Mouse (Mus musculus) naive thymus-derived CD4-positive, alpha-beta T cell, adult 2 months (primary cell): Measurements from ENCODE around the gene Aldoc.

Experiments
- DNase-seq: peaks from one replicate; pipeline ENCODE4 v3.0.0-alpha.2; 2011; ENCODE audit warnings: low read depth

The Aldoc gene

DNA sequence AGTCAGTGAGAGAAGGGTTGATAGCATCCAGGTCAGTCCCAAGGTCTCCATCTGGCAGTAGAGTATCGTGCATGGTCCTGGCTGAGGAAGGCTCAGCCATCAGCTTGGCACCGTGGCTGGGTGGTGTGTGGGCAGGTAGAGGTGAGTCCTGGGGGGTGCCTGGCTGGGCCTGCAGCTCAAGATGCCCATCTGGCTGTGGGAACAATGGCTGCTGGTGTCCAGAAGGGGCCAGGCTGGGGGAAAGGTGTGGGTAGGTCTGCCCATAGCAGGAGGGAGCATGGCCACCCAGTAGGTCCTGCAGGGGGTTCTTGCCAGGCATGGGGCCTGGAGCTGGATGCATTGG, 38.0 kb downstream of the Aldoc start:
- no peak for DNase-seq

DNA sequence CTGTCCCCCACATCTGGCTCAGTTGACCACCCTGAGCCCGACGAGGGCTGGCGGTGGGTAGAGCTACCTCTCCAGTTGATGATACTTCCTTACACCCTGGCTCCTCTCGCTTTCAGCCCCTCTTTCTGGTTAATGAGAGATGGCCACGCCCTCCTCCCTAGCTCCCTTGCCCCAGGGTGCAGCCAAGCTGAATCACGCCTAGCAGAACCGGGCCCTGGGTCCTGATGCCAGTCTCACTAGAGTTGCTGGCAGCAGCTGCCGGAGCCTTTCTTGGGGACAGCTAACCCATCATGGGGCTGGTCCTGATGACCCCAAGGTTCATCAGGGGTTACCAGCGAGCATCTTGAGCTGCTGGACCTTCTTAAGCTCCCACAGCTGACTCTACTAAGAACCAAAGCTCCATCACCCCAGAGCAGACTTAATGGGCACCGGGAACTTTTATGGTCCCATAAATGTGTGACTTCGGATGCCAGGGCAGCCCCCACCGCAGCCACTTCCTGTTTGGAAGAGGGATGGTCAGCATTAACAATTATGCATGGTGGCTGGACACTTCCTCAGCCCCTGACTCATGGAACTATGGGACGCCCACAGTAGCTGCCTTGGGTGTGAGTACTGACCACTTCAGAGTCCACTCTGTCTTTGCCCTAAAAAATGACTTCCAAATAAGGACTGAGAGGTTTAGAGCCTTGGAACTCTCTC, 40.7 kb downstream of the Aldoc start:
- DNase-seq: no peak

DNA sequence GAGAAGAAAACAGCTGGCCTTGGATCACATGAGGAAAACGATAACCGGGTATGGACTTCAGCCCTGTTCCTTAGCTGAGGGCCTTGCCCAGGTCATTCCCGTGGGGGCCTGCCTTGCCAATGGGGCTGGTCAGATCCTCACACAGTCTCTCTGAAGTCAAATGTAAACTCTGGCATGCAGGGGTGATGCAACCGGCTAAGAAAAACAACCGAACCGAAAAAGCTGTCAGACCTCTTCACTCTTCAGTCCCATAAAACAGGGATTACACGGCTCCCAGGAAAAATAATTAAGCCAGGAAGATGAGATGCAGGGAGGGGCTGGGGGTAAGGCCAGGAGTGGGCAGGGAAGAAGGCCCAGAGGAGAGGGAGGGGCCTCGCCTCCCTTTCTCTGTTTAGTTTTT, 41.3 kb downstream of the Aldoc start:
- no peak for DNase-seq

DNA sequence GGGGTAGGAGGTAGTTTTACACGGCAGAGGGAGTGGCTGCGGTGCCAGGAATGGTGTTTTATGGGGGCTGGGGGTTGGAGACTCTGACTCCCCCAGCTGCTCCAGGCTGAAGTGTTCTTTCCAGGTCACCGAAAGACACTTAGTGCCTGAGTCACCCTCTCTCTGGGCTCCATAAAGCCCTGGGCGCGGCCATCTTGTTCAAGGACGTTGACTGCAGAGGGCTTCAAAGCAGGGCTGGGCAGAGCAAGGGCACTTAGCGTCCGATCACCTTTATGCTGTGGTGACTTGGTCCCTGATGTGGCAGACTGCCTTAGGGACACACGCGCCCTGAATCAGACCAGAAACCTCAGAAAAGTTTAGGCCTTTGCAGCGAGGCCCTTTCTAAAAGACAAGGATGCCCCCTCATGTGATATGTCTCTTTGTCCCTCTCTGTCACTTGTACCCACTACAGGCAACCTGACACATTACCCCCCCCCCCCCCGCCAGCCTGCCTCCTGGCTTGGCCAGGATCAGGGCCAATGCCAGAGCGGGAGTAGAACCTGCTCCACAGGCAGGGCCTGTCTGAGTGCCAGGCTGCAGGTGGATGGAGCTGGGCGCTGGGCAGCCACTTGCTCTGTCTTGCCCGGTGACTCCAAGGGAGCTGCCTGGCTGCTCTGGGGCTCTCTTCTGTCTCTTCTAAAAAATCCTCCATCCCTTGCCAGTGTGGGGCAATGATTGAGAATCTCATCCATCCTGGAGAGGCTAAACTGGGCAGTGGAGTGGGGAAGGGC, 44.9 kb downstream of the Aldoc start:
- no peak for DNase-seq

DNA sequence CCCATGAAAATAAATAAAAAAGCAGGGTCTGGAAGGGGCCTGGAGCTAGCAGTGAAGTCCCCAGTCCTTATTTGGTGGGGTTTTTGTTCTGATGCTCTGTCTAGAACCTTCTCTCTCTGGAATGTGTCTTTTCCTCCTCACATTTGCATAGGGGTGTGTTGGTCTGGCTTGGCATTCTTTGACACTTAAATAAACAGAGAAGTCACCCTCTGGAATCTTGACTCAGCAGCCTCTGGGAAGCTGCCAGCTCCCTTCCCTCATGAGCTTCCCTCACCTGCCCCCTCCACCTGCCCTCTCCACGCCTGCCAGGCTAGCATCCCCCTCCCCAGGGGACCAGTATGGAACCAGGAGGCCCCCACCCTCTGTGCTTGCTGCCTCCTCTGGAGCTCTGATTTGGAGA, 47.6 kb downstream of the Aldoc start:
- DNase-seq: no peak

DNA sequence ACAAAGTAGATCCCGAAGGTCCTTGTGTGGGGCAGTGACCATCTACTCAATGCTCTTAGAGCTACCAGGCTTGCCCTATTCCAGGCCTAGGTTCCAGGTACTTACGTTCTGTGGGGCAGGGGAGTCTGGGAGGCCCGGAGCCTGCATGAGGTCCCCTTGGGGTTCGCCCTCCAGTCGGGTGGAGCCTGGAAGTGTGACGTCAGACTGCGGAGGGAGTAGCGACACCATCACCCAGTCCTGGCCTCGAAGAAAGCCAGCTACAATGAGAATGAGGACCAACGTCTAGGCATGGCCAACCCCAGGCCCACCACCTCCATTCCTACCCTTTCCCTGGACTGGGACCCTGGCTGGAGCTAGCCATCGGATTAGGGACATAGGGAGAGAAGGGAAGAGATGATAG, 48.9 kb downstream of the Aldoc start:
- DNase-seq: no peak

DNA sequence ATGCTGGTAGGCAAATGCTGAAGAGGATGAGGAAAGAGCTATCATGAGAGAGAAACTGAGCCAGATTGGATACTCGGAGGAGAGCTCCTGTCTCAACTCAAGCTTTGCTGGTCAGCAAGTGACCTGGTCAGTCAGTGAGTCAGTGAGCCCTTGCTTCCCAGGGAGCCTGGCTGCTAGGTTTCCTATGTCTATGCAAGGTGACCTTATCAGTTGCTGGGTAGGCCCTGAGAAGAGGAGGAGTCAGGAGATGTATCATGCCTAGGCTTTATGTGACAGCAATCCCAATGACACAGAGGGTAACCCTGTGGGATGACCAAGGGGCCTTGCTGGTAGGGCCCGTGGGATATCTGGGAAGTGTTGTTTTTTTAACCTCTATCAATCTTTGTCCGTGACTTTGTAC, 49.4 kb downstream of the Aldoc start:
- DNase-seq: no peak

DNA sequence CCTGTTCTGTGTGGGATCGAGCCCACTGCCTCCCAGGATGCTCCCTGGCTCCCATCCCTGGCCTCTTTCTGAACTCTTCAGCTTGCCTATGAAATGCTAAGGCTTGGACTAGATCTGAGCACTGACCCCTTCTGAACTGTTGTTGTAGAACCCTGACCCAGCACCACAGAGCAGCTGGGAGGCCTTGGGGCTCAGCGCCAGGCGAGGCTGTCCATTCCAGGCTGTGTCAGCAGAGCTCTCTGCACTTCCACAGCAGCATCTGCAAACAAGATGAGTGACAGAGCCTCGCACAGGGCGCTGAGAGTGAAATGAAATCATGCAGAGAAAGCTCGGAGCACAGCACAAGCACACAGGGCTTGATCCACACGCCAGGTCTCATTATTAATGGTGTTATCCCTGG, 49.8 kb downstream of the Aldoc start:
- no peak for DNase-seq

DNA sequence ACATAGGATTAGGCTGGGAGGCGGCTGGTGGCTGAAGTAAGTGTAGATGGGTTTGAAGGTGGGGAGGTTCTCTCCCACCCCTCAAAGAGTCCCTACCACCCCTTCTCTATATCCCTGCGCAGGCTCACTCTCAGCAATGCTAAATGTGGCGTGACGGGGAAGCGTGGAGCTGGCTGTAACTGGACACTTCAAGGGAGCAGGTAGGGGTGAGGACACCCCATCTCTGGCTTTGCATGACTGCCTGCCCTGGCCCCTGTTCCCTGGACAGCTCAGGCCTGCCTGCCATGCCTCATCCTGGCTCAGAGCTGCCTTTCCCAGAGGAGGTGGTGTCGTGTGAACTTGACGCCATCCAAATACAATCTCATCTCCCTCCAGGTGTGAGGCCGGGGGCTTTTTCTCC, 51.4 kb downstream of the Aldoc start:
- DNase-seq: no peak
